Mouse (Mus musculus): ENCODE measurements at regions not wholly inside any gene's neighbourhood (a gene's known extent, or its start where the extent isn't known, plus 50 kb on each side); places are given as distances from the start of the nearest gene placed in this dataset.
A peak's percentile ranks its signal among the peaks of the same experiment; 100 is the strongest.

- H3K4me3 ChIP-seq (replicated peaks): no peak overlapping the region
- ATAC-seq (replicated peaks; ENCODE audit: low FRiP score): peak; percentile 76
Observed at GRCm38 (mm10) chr8:102223097-102223496, 562.3 kb downstream of the Cdh11 start.

DNA sequence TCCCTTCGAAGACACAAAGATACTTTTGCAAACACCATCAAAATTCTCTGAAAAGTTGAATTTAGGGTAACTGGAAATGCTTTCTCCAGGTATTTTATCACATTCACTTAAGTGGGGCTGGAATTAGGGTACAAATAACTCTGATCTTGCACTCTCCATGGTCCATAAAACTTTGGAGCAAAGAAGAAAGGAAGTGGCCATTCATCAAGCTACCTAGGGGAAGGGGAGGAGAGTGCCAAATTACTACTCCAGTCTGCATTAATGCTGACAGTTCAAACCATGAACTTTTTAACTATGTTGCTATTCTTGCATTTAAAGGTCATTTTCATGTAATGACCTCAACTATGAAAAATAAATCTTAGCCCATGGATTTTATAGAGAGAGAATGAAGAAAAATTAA lies 579.8 kb downstream of the Cdh11 start:
- Histone ChIP-seq H3K9me3 (replicated peaks) (no peaks in the 10 kb centered on the region), H3K4me1 (no peaks in the 10 kb centered on the region), H3K9ac (no peak overlapping the region), H3K36me3 (no peaks in the 10 kb centered on the region), H3K4me2 (no peak overlapping the region), H3K4me3 (replicated peaks) (no peak overlapping the region), H3K27me3 (no peaks in the 10 kb centered on the region), H3K27ac (no peak overlapping the region)
- WGBS: 72% methylated on average over 1 of the region's 1 CpGs
- ATAC-seq (replicated peaks; ENCODE audit: low FRiP score): peak; percentile 71; the same call in 1 of the 2 replicates

More at GRCm38 (mm10) chr8:102223097-102223496, 562.3 kb downstream of the Cdh11 start:
- WGBS: 55% methylated on average over 2 of the region's 2 CpGs
- no peaks in the 10 kb centered on the region for H3K36me3 ChIP-seq
- no peak overlapping the region for H3K27ac ChIP-seq
- H3K9ac ChIP-seq: no peak overlapping the region
- H3K27me3 ChIP-seq: no peaks in the 10 kb centered on the region
- H3K9me3 ChIP-seq (replicated peaks): no peaks in the 10 kb centered on the region
- H3K4me1 ChIP-seq: no peaks in the 10 kb centered on the region
- no peak overlapping the region for H3K4me2 ChIP-seq

- no peak overlapping the region for H3K27ac ChIP-seq
- ATAC-seq (replicated peaks; ENCODE audit: low FRiP score): no peak
- 89% methylated on average over 2 of the region's 2 CpGs for WGBS
- H3K9me3 ChIP-seq (replicated peaks): no peaks in the 10 kb centered on the region
- no peaks in the 10 kb centered on the region for H3K4me1 ChIP-seq
- no peak overlapping the region for H3K4me3 ChIP-seq (replicated peaks)
- H3K9ac ChIP-seq: no peak overlapping the region
- H3K27me3 ChIP-seq: no peaks in the 10 kb centered on the region
- H3K36me3 ChIP-seq: no peaks in the 10 kb centered on the region
- H3K4me2 ChIP-seq: no peak overlapping the region
Observed at GRCm38 (mm10) chr8:102159541-102160197, 625.8 kb downstream of the Cdh11 start.

DNA sequence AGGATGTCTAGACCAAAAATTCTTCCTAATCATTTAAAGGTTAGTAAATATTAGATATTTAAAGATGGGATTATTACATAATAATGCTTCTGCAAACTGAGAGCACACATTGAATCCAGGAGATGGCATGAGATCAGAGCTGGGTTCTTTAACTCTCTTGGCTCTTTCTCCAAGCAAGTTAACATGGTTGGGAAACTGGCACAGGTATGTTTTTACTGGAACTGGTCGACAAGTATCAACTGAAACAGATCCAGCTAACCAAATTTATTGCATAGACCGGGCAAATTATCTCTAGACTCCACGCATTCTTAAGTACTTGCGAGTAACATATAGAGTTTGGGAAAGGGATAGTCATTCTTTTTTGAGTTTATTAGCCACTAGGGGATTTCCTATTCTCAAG lies 666.8 kb downstream of the Cdh11 start:
- 78% methylated on average over 4 of the region's 4 CpGs for WGBS
- Histone ChIP-seq H3K27ac (no peak overlapping the region), H3K9ac (no peak overlapping the region), H3K27me3 (no peaks in the 10 kb centered on the region), H3K4me1 (no peaks in the 10 kb centered on the region), H3K9me3 (replicated peaks) (no peaks in the 10 kb centered on the region), H3K4me2 (no peak overlapping the region), H3K36me3 (no peaks in the 10 kb centered on the region), H3K4me3 (replicated peaks) (no peak overlapping the region)
- no peak for ATAC-seq (replicated peaks; ENCODE audit: low FRiP score)

DNA sequence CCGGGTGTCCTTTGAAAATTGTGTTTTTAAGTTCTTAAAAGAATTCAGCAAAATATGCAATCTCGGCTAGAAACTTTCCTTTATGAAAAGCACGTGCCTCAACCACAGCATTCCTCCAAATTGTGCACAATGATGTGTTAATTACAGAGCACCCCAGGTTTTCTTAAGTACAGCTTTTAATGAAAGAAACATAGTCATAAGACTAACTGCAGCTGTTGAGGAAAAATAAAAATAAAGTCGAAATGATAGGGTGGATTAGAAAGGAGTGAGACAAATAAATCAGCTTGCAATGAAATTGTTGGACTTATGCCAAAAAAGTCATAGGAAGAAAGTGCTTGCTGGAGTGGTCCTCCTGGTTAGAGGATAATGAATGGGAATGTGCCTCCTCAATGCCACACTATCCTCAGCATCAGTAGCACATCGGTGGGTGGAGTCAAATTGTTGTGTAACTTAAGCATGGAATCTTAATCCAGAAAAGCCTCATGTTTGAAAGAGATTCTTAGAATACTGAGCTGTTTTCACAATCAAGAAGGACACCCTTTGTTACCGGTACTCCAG lies 668.5 kb downstream of the Cdh11 start:
- H3K36me3 ChIP-seq: no peaks in the 10 kb centered on the region
- WGBS: 65% methylated on average over 6 of the region's 6 CpGs
- no peak overlapping the region for H3K27ac ChIP-seq
- H3K4me2 ChIP-seq: no peak overlapping the region
- no peak overlapping the region for H3K4me3 ChIP-seq (replicated peaks)
- H3K9ac ChIP-seq: no peak overlapping the region
- no peak for ATAC-seq (replicated peaks; ENCODE audit: low FRiP score)
- no peaks in the 10 kb centered on the region for H3K4me1 ChIP-seq
- no peaks in the 10 kb centered on the region for H3K27me3 ChIP-seq
- H3K9me3 ChIP-seq (replicated peaks): no peaks in the 10 kb centered on the region

GRCm38 (mm10) chr8:102103773-102104172 lies 681.7 kb downstream of the Cdh11 start:
- Histone ChIP-seq H3K9me3 (replicated peaks) (no peaks in the 10 kb centered on the region), H3K4me3 (replicated peaks) (no peak overlapping the region), H3K27me3 (no peaks in the 10 kb centered on the region), H3K4me1 (no peaks in the 10 kb centered on the region), H3K36me3 (no peaks in the 10 kb centered on the region), H3K4me2 (no peak overlapping the region), H3K27ac (no peak overlapping the region), H3K9ac (no peak overlapping the region)
- peak; percentile 18; the same call in 1 of the 2 replicates for ATAC-seq (replicated peaks; ENCODE audit: low FRiP score)
- WGBS: 47% methylated on average over 7 of the region's 7 CpGs

- Histone ChIP-seq H3K36me3 (no peaks in the 10 kb centered on the region), H3K4me3 (replicated peaks) (no peak overlapping the region), H3K4me2 (no peak overlapping the region), H3K27ac (no peak overlapping the region), H3K9me3 (replicated peaks) (no peaks in the 10 kb centered on the region), H3K9ac (no peak overlapping the region), H3K27me3 (no peaks in the 10 kb centered on the region), H3K4me1 (no peaks in the 10 kb centered on the region)
- WGBS: 86% methylated on average over 7 of the region's 7 CpGs
- no peak for ATAC-seq (replicated peaks; ENCODE audit: low FRiP score)
Observed at GRCm38 (mm10) chr8:102096726-102097125, 688.7 kb downstream of the Cdh11 start.

GRCm38 (mm10) chr8:102085927-102086326 lies 699.5 kb downstream of the Cdh11 start:
- no peak overlapping the region for H3K9ac ChIP-seq
- 89% methylated on average over 4 of the region's 4 CpGs for WGBS
- H3K27ac ChIP-seq: no peak overlapping the region
- ATAC-seq (replicated peaks; ENCODE audit: low FRiP score): no peak
- H3K4me2 ChIP-seq: no peak overlapping the region
- no peaks in the 10 kb centered on the region for H3K36me3 ChIP-seq
- H3K27me3 ChIP-seq: no peaks in the 10 kb centered on the region
- no peaks in the 10 kb centered on the region for H3K9me3 ChIP-seq (replicated peaks)
- H3K4me1 ChIP-seq: no peaks in the 10 kb centered on the region
- H3K4me3 ChIP-seq (replicated peaks): no peak overlapping the region

DNA sequence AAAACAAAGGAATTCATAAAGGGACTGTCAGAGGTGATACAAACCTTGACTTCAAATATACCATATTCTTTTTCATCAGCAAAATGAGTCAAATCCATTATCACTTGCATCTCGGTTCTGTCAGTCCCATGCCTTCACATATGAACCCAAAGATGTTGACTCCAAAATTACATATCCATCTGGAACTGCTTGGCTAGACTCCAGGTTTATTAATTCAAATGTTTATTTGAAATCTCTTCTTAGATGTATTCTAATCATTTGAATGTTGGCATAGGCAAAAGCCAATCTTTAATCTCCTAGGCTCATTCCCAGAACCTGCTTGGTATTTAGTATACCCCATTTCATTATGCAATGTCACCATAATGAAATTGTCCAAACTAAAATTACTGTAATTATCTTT lies 709.8 kb downstream of the Cdh11 start:
- WGBS: 78% methylated on average over 1 of the region's 1 CpGs
- ATAC-seq (replicated peaks; ENCODE audit: low FRiP score): no peak
- H3K4me3 ChIP-seq (replicated peaks): no peak overlapping the region
- H3K27ac ChIP-seq: no peak overlapping the region
- no peaks in the 10 kb centered on the region for H3K27me3 ChIP-seq
- H3K36me3 ChIP-seq: no peaks in the 10 kb centered on the region
- H3K4me2 ChIP-seq: no peak overlapping the region
- no peaks in the 10 kb centered on the region for H3K9me3 ChIP-seq (replicated peaks)
- H3K9ac ChIP-seq: no peak overlapping the region
- H3K4me1 ChIP-seq: no peaks in the 10 kb centered on the region

GRCm38 (mm10) chr8:102064137-102064536 lies 721.3 kb downstream of the Cdh11 start:
- no peaks in the 10 kb centered on the region for H3K9me3 ChIP-seq (replicated peaks)
- 91% methylated on average over 2 of the region's 2 CpGs for WGBS
- no peaks in the 10 kb centered on the region for H3K4me1 ChIP-seq
- no peak overlapping the region for H3K4me3 ChIP-seq (replicated peaks)
- no peak for ATAC-seq (replicated peaks; ENCODE audit: low FRiP score)
- no peaks in the 10 kb centered on the region for H3K36me3 ChIP-seq
- H3K27me3 ChIP-seq: no peaks in the 10 kb centered on the region
- H3K27ac ChIP-seq: no peak overlapping the region
- H3K9ac ChIP-seq: no peak overlapping the region
- H3K4me2 ChIP-seq: no peak overlapping the region

- no peaks in the 10 kb centered on the region for H3K27me3 ChIP-seq
- ATAC-seq (replicated peaks; ENCODE audit: low FRiP score): no peak
- H3K4me1 ChIP-seq: no peaks in the 10 kb centered on the region
- no peak overlapping the region for H3K27ac ChIP-seq
- H3K4me3 ChIP-seq (replicated peaks): no peak overlapping the region
- H3K9ac ChIP-seq: no peak overlapping the region
- H3K36me3 ChIP-seq: no peaks in the 10 kb centered on the region
- 68% methylated on average over 3 of the region's 3 CpGs for WGBS
- no peaks in the 10 kb centered on the region for H3K9me3 ChIP-seq (replicated peaks)
- H3K4me2 ChIP-seq: no peak overlapping the region
Observed at GRCm38 (mm10) chr8:102053429-102053828, 732.0 kb downstream of the Cdh11 start.

GRCm38 (mm10) chr8:102026956-102027927 lies 758.2 kb downstream of the Cdh11 start:
- WGBS: 86% methylated on average over 5 of the region's 5 CpGs
- Histone ChIP-seq H3K4me1 (no peaks in the 10 kb centered on the region), H3K27me3 (no peaks in the 10 kb centered on the region), H3K36me3 (no peaks in the 10 kb centered on the region), H3K4me3 (replicated peaks) (no peak overlapping the region), H3K9ac (no peak overlapping the region), H3K27ac (no peak overlapping the region), H3K9me3 (replicated peaks) (no peaks in the 10 kb centered on the region), H3K4me2 (no peak overlapping the region)
- no peak for ATAC-seq (replicated peaks; ENCODE audit: low FRiP score)

All from kidney, embryonic 15.5 days (tissue).